In the genomic region with DNA sequence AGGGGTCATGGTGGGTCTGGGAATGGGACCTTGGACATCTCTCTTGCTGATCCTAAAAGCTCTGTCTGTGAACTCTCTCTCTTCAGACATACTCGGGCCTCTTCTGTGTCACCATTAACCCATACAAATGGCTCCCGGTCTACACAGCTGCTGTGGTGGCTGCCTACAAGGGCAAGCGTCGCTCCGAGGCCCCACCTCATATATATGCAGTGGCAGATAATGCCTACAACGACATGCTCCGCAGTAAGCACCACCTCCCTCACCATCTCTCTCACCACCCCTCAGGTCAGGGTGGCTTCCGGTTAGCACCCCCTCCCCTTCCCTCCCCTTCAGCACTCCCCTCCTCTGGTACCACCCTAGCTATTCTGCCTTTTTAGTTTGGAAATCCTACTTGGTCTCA, we compare ENCODE assay signal across 10 mouse cellular contexts. TPM values are rescaled to one million over a fixed set of nuclear protein-coding genes. Genes with fewer than 3 reads are reported as not detected.
DNase-seq lines count a peak whose midpoint lies in the region; ATAC-seq and TF ChIP-seq lines count a peak whose summit lies in the region.
"Had no signal": no experiment of that assay in that cellular context is flagged by ENCODE, and none has a peak within 500 bp of the region (broad histone marks: within the 10 kb centered on the region; RNA-seq: fewer than 3 reads in every experiment).

No protein-coding gene starts in this region.

- 33% methylated on average over 8 of the region's 8 CpGs for WGBS in heart, postnatal 0 days
- WGBS in embryonic facial prominence, embryonic 12.5 days = 73% methylated on average over 8 of the region's 8 CpGs
- WGBS in intestine, embryonic 16.5 days = 68% methylated on average over 8 of the region's 8 CpGs
- WGBS in midbrain, embryonic 16.5 days = 69% methylated on average over 8 of the region's 8 CpGs

- TF ChIP-seq EP300 in heart, postnatal 0 days (IDR thresholded peaks at IDR 0.05; ENCODE audit: low read depth) = no peak

- H3K4me2 ChIP-seq in heart, postnatal 0 days (ENCODE audit: low read depth, low read length) = peak overlapping the region; percentile 66
- peak overlapping the region; percentile 42 for H3K4me2 ChIP-seq in embryonic facial prominence, embryonic 12.5 days (replicated peaks)
- H3K4me2 ChIP-seq in intestine, embryonic 16.5 days (ENCODE audit: low read depth, low read length) = peak overlapping the region; percentile 57
- peak overlapping the region; percentile 44; the same call in 1 of the 2 replicates for H3K4me2 ChIP-seq in midbrain, embryonic 16.5 days (ENCODE audit: low read length)

- peaks cover 18% of the 10 kb centered on the region for H3K4me1 ChIP-seq in heart, postnatal 0 days (ENCODE audit: control insufficient read depth, insufficient read depth)
- H3K4me1 ChIP-seq in embryonic facial prominence, embryonic 12.5 days = no peaks in the 10 kb centered on the region
- H3K4me1 ChIP-seq in intestine, embryonic 16.5 days (ENCODE audit: control insufficient read depth, insufficient read depth, low read length) = peaks cover 18% of the 10 kb centered on the region
- no peaks in the 10 kb centered on the region for H3K4me1 ChIP-seq in midbrain, embryonic 16.5 days (ENCODE audit: control insufficient read depth, insufficient read depth, low read length)

- H3K27me3 ChIP-seq in heart, postnatal 0 days (ENCODE audit: control insufficient read depth, insufficient read depth, low read length) = no peaks in the 10 kb centered on the region
- H3K27me3 ChIP-seq in embryonic facial prominence, embryonic 12.5 days = 0 out of 2 replicates have a peak, but pooled peaks cover 6% of the 10 kb centered on the region
- no peaks in the 10 kb centered on the region for H3K27me3 ChIP-seq in intestine, embryonic 16.5 days (replicated peaks; ENCODE audit: control insufficient read depth, insufficient read depth, low read length)
- H3K27me3 ChIP-seq in midbrain, embryonic 16.5 days (ENCODE audit: control insufficient read depth, insufficient read depth, low read depth, low read length) = no peaks in the 10 kb centered on the region

- no peak for ATAC-seq in heart, postnatal 0 days (ENCODE audit: insufficient read depth, low read depth)
- ATAC-seq in embryonic facial prominence, embryonic 12.5 days (ENCODE audit: insufficient number of reproducible peaks, insufficient read depth, low FRiP score, low TSS enrichment) = no peak
- ATAC-seq in intestine, embryonic 16.5 days = peak; percentile 17
- ATAC-seq in midbrain, embryonic 16.5 days = no peak

- H3K9me3 ChIP-seq in heart, postnatal 0 days (replicated peaks; ENCODE audit: control insufficient read depth, low read length) = no peaks in the 10 kb centered on the region
- no peaks in the 10 kb centered on the region for H3K9me3 ChIP-seq in embryonic facial prominence, embryonic 12.5 days
- H3K9me3 ChIP-seq in intestine, embryonic 16.5 days (ENCODE audit: control insufficient read depth, low read length) = no peaks in the 10 kb centered on the region
- H3K9me3 ChIP-seq in midbrain, embryonic 16.5 days (replicated peaks; ENCODE audit: control insufficient read depth, low read length, poor library complexity, severe bottlenecking) = no peaks in the 10 kb centered on the region

- H3K9ac ChIP-seq in heart, postnatal 0 days (replicated peaks; ENCODE audit: low read depth, low read length) = 0 out of 2 replicates have a peak overlapping the region, but pooled peaks have one; percentile 34
- H3K9ac ChIP-seq in embryonic facial prominence, embryonic 12.5 days = peak overlapping the region; percentile 36; the same call in 1 of the 2 replicates
- no peak overlapping the region; the same call in 1 of the 2 replicates for H3K9ac ChIP-seq in intestine, embryonic 16.5 days (ENCODE audit: low read depth, low read length)
- H3K9ac ChIP-seq in midbrain, embryonic 16.5 days (ENCODE audit: low read depth, low read length) = no peak overlapping the region

- peaks cover 28% of the 10 kb centered on the region for H3K36me3 ChIP-seq in heart, postnatal 0 days (replicated peaks; ENCODE audit: control insufficient read depth, insufficient read depth, low read length)
- H3K36me3 ChIP-seq in embryonic facial prominence, embryonic 12.5 days = no peaks in the 10 kb centered on the region
- H3K36me3 ChIP-seq in intestine, embryonic 16.5 days (ENCODE audit: control insufficient read depth, insufficient read depth, low read length) = no peaks in the 10 kb centered on the region
- no peaks in the 10 kb centered on the region for H3K36me3 ChIP-seq in midbrain, embryonic 16.5 days (ENCODE audit: control insufficient read depth, insufficient read depth, low read length)

- DNase-seq in heart, postnatal 0 days (ENCODE audit: low spot score) = no peak
- no peak for DNase-seq in heart, adult 8-10 months (ENCODE audit: low spot score)
- DNase-seq in adrenal gland, postnatal 4 days (ENCODE audit: low spot score in 2 of 2) = no peak
- no peak for DNase-seq in ovary, adult 18-20 months (ENCODE audit: low spot score)
- no peak for DNase-seq in thymus, postnatal 14 days
- DNase-seq: thymus, adult 18-20 months had no signal

- no peak for TF ChIP-seq CTCF in heart, postnatal 0 days (IDR thresholded peaks at IDR 0.05; ENCODE audit: low read depth)

- H3K27ac ChIP-seq in heart, postnatal 0 days (ENCODE audit: low read depth) = 0 out of 2 replicates have a peak overlapping the region, but pooled peaks have one; percentile 12
- H3K27ac ChIP-seq in embryonic facial prominence, embryonic 12.5 days = no peak overlapping the region
- H3K27ac ChIP-seq in intestine, embryonic 16.5 days (ENCODE audit: low read length) = 0 out of 2 replicates have a peak overlapping the region, but pooled peaks have one; percentile 24
- no peak overlapping the region for H3K27ac ChIP-seq in midbrain, embryonic 16.5 days (ENCODE audit: low read length)

- H3K4me3 ChIP-seq in heart, postnatal 0 days (ENCODE audit: low read depth, low read length) = peak overlapping the region; percentile 36
- H3K4me3 ChIP-seq in embryonic facial prominence, embryonic 12.5 days = no peak overlapping the region
- H3K4me3 ChIP-seq in intestine, embryonic 16.5 days (ENCODE audit: low read length) = no peak overlapping the region
- no peak overlapping the region for H3K4me3 ChIP-seq in midbrain, embryonic 16.5 days (ENCODE audit: low read depth, low read length)

RNA-seq across cellular contexts. Expression of gene Myh7b, which starts 2.9 kb away (rescaled TPM):
- 17.2 and 48.4 TPM in 2 replicates for total RNA-seq in heart, postnatal 0 days (2014; rRNA removed; ENCODE audit: low replicate concordance)
- 12.2 and 12.5 TPM in 2 replicates for polyA plus RNA-seq in heart, postnatal 0 days (2015; fragmentation: Nextera tagmentation; extraction: Ambion mirVana)
- total RNA-seq in heart, adult 8-10 months (2022) = 10 to 100 TPM; 21.9 to 55.5 (median 33.1) TPM
- 1.3 and 1.4 TPM in 2 replicates for polyA plus RNA-seq in embryonic facial prominence, embryonic 12.5 days (2016; fragmentation: Nextera tagmentation; extraction: Ambion mirVana)
- polyA plus RNA-seq in intestine, embryonic 16.5 days (2015; fragmentation: Nextera tagmentation; extraction: Ambion mirVana) = 0.77 and 1.3 TPM in 2 replicates
- 0.80 and 1.0 TPM in 2 replicates for polyA plus RNA-seq in midbrain, embryonic 16.5 days (2015; fragmentation: Nextera tagmentation; extraction: Ambion mirVana)
- 1 to 10 TPM in 1 of 2 experiments, under 1 TPM in 1; 0.62 to 1.8 TPM for total RNA-seq in adrenal gland, postnatal 4 days (2021)
- total RNA-seq: neutrophil, adult 5-6 weeks had no signal

RNA-seq across cellular contexts. Expression of gene Gss, which starts 21.3 kb away (rescaled TPM):
- 32.5 and 52.3 TPM in 2 replicates for total RNA-seq in heart, postnatal 0 days (2014; rRNA removed; ENCODE audit: low replicate concordance)
- polyA plus RNA-seq in heart, postnatal 0 days (2015; fragmentation: Nextera tagmentation; extraction: Ambion mirVana) = 24.8 and 25.9 TPM in 2 replicates
- 10 to 100 TPM; 14.2 to 15.6 (median 14.6) TPM for total RNA-seq in heart, adult 8-10 months (2022)
- 28.0 and 28.9 TPM in 2 replicates for polyA plus RNA-seq in embryonic facial prominence, embryonic 12.5 days (2016; fragmentation: Nextera tagmentation; extraction: Ambion mirVana)
- 143 and 158 TPM in 2 replicates for polyA plus RNA-seq in intestine, embryonic 16.5 days (2015; fragmentation: Nextera tagmentation; extraction: Ambion mirVana)
- 13.6 and 15.1 TPM in 2 replicates for polyA plus RNA-seq in midbrain, embryonic 16.5 days (2015; fragmentation: Nextera tagmentation; extraction: Ambion mirVana)
- total RNA-seq in adrenal gland, postnatal 4 days (2021) = 10 to 100 TPM; 38.7 to 39.6 TPM

Comparison
In these comparisons a context has a peak if more than half of its experiments do, and no peak if none do; other contexts are left out.
1. H3K27ac ChIP-seq: peak in heart, postnatal 0 days (single experiment) and intestine, embryonic 16.5 days (single experiment); none in embryonic facial prominence, embryonic 12.5 days (single experiment) and midbrain, embryonic 16.5 days (single experiment).
2. H3K9ac ChIP-seq: peak in heart, postnatal 0 days (single experiment) and embryonic facial prominence, embryonic 12.5 days (single experiment); none in intestine, embryonic 16.5 days (single experiment) and midbrain, embryonic 16.5 days (single experiment).
3. Peak in every context shown above with its lines, with median percentiles within 50 percentile points of each other: H3K4me2 ChIP-seq.